Mouse (Mus musculus): ENCODE measurements around the gene Taf1c.
A peak's percentile ranks its signal among the peaks of the same experiment; 100 is the strongest.

The Taf1c gene

GRCm38 (mm10) chr8:119622555-119622954, 17.5 kb upstream of the Taf1c start:
- DNase-seq = no peak

GRCm38 (mm10) chr8:119620848-119621465, 15.9 kb upstream of the Taf1c start:
- no peak for DNase-seq

- no peak for DNase-seq
These were observed 15.3 kb upstream of the Taf1c start for GRCm38 (mm10) chr8:119620116-119620840.

- DNase-seq = no peak
These were observed 13.9 kb upstream of the Taf1c start for GRCm38 (mm10) chr8:119618887-119619286.

- no peak for DNase-seq
These were observed 12.6 kb upstream of the Taf1c start for GRCm38 (mm10) chr8:119617586-119617985.

GRCm38 (mm10) chr8:119616811-119617210, 11.8 kb upstream of the Taf1c start:
- no peak for DNase-seq

GRCm38 (mm10) chr8:119616358-119616757, 11.3 kb upstream of the Taf1c start:
- no peak for DNase-seq

GRCm38 (mm10) chr8:119615096-119615495, 10.1 kb upstream of the Taf1c start:
- DNase-seq = no peak

GRCm38 (mm10) chr8:119612471-119612870, 7.4 kb upstream of the Taf1c start, which contains the start of gene Adad2:
Gene Adad2, plus strand, starts transcription at chr8:119612747.
- no peak for DNase-seq

GRCm38 (mm10) chr8:119606224-119606623, 1.2 kb upstream of the Taf1c start:
- DNase-seq = peak; percentile 27

GRCm38 (mm10) chr8:119604398-119604803, 621 bp downstream of the Taf1c start:
- DNase-seq = no peak

- DNase-seq = no peak
These were observed 1.3 kb downstream of the Taf1c start for GRCm38 (mm10) chr8:119603771-119604170.

- DNase-seq = no peak
These were observed 13.6 kb downstream of the Taf1c start for GRCm38 (mm10) chr8:119591456-119591855.

GRCm38 (mm10) chr8:119590348-119590747, 14.7 kb downstream of the Taf1c start:
- no peak for DNase-seq

GRCm38 (mm10) chr8:119588844-119589243, 16.2 kb downstream of the Taf1c start:
- no peak for DNase-seq

- no peak for DNase-seq
These were observed 16.7 kb downstream of the Taf1c start for GRCm38 (mm10) chr8:119588321-119588720.

- DNase-seq = peak; percentile 35
These were observed 19.1 kb downstream of the Taf1c start for GRCm38 (mm10) chr8:119585901-119586300.

GRCm38 (mm10) chr8:119580441-119581161, 24.4 kb downstream of the Taf1c start:
- no peak for DNase-seq

- no peak for DNase-seq
These were observed 25.9 kb downstream of the Taf1c start for GRCm38 (mm10) chr8:119579096-119579495.

- DNase-seq = no peak
These were observed 29.7 kb downstream of the Taf1c start for GRCm38 (mm10) chr8:119575366-119575726.

- DNase-seq = peak; percentile 97
These were observed 30.3 kb downstream of the Taf1c start, which contains the start of the genes Hsdl1 and Dnaaf1 for GRCm38 (mm10) chr8:119574437-119575365. Gene Hsdl1, minus strand, starts transcription at chr8:119575183. Gene Dnaaf1, plus strand, starts transcription at chr8:119575235.

- DNase-seq = peak; percentile 48
These were observed 32.6 kb downstream of the Taf1c start for GRCm38 (mm10) chr8:119572411-119572810.

- DNase-seq = no peak
These were observed 33.9 kb downstream of the Taf1c start for GRCm38 (mm10) chr8:119571135-119571534.
